Mouse (Mus musculus) lung, adult 2 months (tissue): ENCODE results near the gene Tfg.

Experiments used
- CTCF ChIP-seq: fragments of 200-500 bp; IDR thresholded peaks from 2 replicates; pipeline ENCODE4 v1.5.1; 2011; ENCODE audit warnings: mild to moderate bottlenecking, low read length, control low read depth; ENCODE audit not compliant: insufficient read depth
- POLR2A ChIP-seq: fragments of 200-500 bp; IDR thresholded peaks from 2 replicates; pipeline ENCODE4 v1.6.1; 2011; ENCODE audit warnings: low read depth, mild to moderate bottlenecking, control low read depth, low read length, borderline replicate concordance; ENCODE audit errors: extremely low read depth

- TF ChIP-seq CTCF (no peak), POLR2A (no peak)
Observed at GRCm38 (mm10) chr16:56719031-56719430, 1.8 kb upstream of the Tfg start.
